Mouse (Mus musculus): Measurements from ENCODE around the gene Pdlim7. TPM values are rescaled to one million over a fixed set of nuclear protein-coding genes. Genes with fewer than 3 reads are reported as not detected.
A peak's percentile ranks its signal among the peaks of the same experiment; 100 is the strongest.

Pdlim7 gene
- polyA plus RNA-seq, 1 experiment from 2014 or later, result 161 TPM

- H3K9ac ChIP-seq (ENCODE audit: low read depth, low read length), result no peak overlapping the region
- peaks cover 22% of the 10 kb centered on the region for H3K4me1 ChIP-seq (ENCODE audit: control insufficient read depth, insufficient read depth, low read depth, low read length)
- no peak overlapping the region for H3K27ac ChIP-seq (ENCODE audit: low read depth, low read length)
- WGBS, result 45% methylated on average over 11 of the region's 11 CpGs
- H3K4me2 ChIP-seq (ENCODE audit: low read length), result no peak overlapping the region
- H3K4me3 ChIP-seq (ENCODE audit: low read length), result no peak overlapping the region
- no peak for ATAC-seq
- no peaks in the 10 kb centered on the region for H3K27me3 ChIP-seq (replicated peaks; ENCODE audit: control insufficient read depth, insufficient read depth, low read length)
- peaks cover 6% of the 10 kb centered on the region; the same call in 1 of the 2 replicates for H3K36me3 ChIP-seq (ENCODE audit: control insufficient read depth, insufficient read depth, low read length)
- H3K9me3 ChIP-seq (ENCODE audit: control insufficient read depth, low read length), result no peaks in the 10 kb centered on the region
Observed at GRCm38 (mm10) chr13:55498906-55499305, 14.6 kb downstream of the Pdlim7 start.

GRCm38 (mm10) chr13:55496661-55497060 is 16.8 kb downstream of the Pdlim7 start:
- 81% methylated on average over 6 of the region's 6 CpGs for WGBS
- H3K27me3 ChIP-seq (replicated peaks; ENCODE audit: control insufficient read depth, insufficient read depth, low read length), result no peaks in the 10 kb centered on the region
- ATAC-seq, result no peak
- no peak overlapping the region for H3K4me2 ChIP-seq (ENCODE audit: low read length)
- H3K4me1 ChIP-seq (ENCODE audit: control insufficient read depth, insufficient read depth, low read depth, low read length), result peaks cover 22% of the 10 kb centered on the region
- no peak overlapping the region for H3K4me3 ChIP-seq (ENCODE audit: low read length)
- H3K27ac ChIP-seq (ENCODE audit: low read depth, low read length), result no peak overlapping the region
- no peaks in the 10 kb centered on the region for H3K9me3 ChIP-seq (ENCODE audit: control insufficient read depth, low read length)
- no peak overlapping the region for H3K9ac ChIP-seq (ENCODE audit: low read depth, low read length)
- no peaks in the 10 kb centered on the region for H3K36me3 ChIP-seq (ENCODE audit: control insufficient read depth, insufficient read depth, low read length)

- Histone ChIP-seq H3K9me3 (ENCODE audit: control insufficient read depth, low read length) (no peaks in the 10 kb centered on the region), H3K9ac (ENCODE audit: low read depth, low read length) (peak overlapping the region; percentile 41), H3K36me3 (ENCODE audit: control insufficient read depth, insufficient read depth, low read length) (no peaks in the 10 kb centered on the region), H3K27ac (ENCODE audit: low read depth, low read length) (peak overlapping the region; percentile 36; the same call in 1 of the 2 replicates), H3K4me3 (ENCODE audit: low read length) (no peak overlapping the region), H3K4me2 (ENCODE audit: low read length) (no peak overlapping the region), H3K4me1 (ENCODE audit: control insufficient read depth, insufficient read depth, low read depth, low read length) (peaks cover 22% of the 10 kb centered on the region), H3K27me3 (replicated peaks; ENCODE audit: control insufficient read depth, insufficient read depth, low read length) (no peaks in the 10 kb centered on the region)
- WGBS, result 14% methylated on average over 4 of the region's 4 CpGs
- no peak for ATAC-seq
Observed at GRCm38 (mm10) chr13:55495702-55496101, 17.8 kb downstream of the Pdlim7 start.

- no peaks in the 10 kb centered on the region for H3K36me3 ChIP-seq (ENCODE audit: control insufficient read depth, insufficient read depth, low read length)
- peak overlapping the region; percentile 31; the same call in 1 of the 2 replicates for H3K27ac ChIP-seq (ENCODE audit: low read depth, low read length)
- H3K9me3 ChIP-seq (ENCODE audit: control insufficient read depth, low read length), result no peaks in the 10 kb centered on the region
- WGBS, result 15% methylated on average over 18 of the region's 18 CpGs
- H3K4me3 ChIP-seq (ENCODE audit: low read length), result no peak overlapping the region
- ATAC-seq, result peak; percentile 54
- H3K4me2 ChIP-seq (ENCODE audit: low read length), result no peak overlapping the region; the same call in 1 of the 2 replicates
- no peak overlapping the region; the same call in 1 of the 2 replicates for H3K9ac ChIP-seq (ENCODE audit: low read depth, low read length)
- H3K4me1 ChIP-seq (ENCODE audit: control insufficient read depth, insufficient read depth, low read depth, low read length), result peaks cover 22% of the 10 kb centered on the region
- no peaks in the 10 kb centered on the region for H3K27me3 ChIP-seq (replicated peaks; ENCODE audit: control insufficient read depth, insufficient read depth, low read length)
Observed at GRCm38 (mm10) chr13:55494883-55495621, 18.4 kb downstream of the Pdlim7 start.

GRCm38 (mm10) chr13:55494257-55494656 is 19.2 kb downstream of the Pdlim7 start:
- no peak overlapping the region for H3K27ac ChIP-seq (ENCODE audit: low read depth, low read length)
- H3K4me2 ChIP-seq (ENCODE audit: low read length), result no peak overlapping the region
- peaks cover 22% of the 10 kb centered on the region for H3K4me1 ChIP-seq (ENCODE audit: control insufficient read depth, insufficient read depth, low read depth, low read length)
- no peaks in the 10 kb centered on the region for H3K9me3 ChIP-seq (ENCODE audit: control insufficient read depth, low read length)
- H3K9ac ChIP-seq (ENCODE audit: low read depth, low read length), result peak overlapping the region; percentile 13; the same call in 1 of the 2 replicates
- no peak overlapping the region for H3K4me3 ChIP-seq (ENCODE audit: low read length)
- WGBS, result 24% methylated on average over 2 of the region's 2 CpGs
- no peaks in the 10 kb centered on the region for H3K27me3 ChIP-seq (replicated peaks; ENCODE audit: control insufficient read depth, insufficient read depth, low read length)
- ATAC-seq, result 0 out of 2 replicates have a peak, but pooled peaks have one; percentile 21
- H3K36me3 ChIP-seq (ENCODE audit: control insufficient read depth, insufficient read depth, low read length), result no peaks in the 10 kb centered on the region

GRCm38 (mm10) chr13:55487578-55488498 is 25.6 kb downstream of the Pdlim7 start, which contains the start of gene Dbn1:
Gene Dbn1, minus strand, starts transcription at chr13:55488111.
- peak within 1 kb of the TSS; percentile 99 for H3K4me3 ChIP-seq (ENCODE audit: low read length)
- peaks cover 39% of the 10 kb centered on the region for H3K4me1 ChIP-seq (ENCODE audit: control insufficient read depth, insufficient read depth, low read depth, low read length)
- ATAC-seq, result peak; percentile 77
- H3K4me2 ChIP-seq (ENCODE audit: low read length), result peak within 1 kb of the TSS; percentile 99
- no peaks in the 10 kb centered on the region for H3K36me3 ChIP-seq (ENCODE audit: control insufficient read depth, insufficient read depth, low read length)
- peak within 1 kb of the TSS; percentile 99 for H3K27ac ChIP-seq (ENCODE audit: low read depth, low read length)
- no peaks in the 10 kb centered on the region for H3K9me3 ChIP-seq (ENCODE audit: control insufficient read depth, low read length)
- peak within 1 kb of the TSS; percentile 100 for H3K9ac ChIP-seq (ENCODE audit: low read depth, low read length)
- H3K27me3 ChIP-seq (replicated peaks; ENCODE audit: control insufficient read depth, insufficient read depth, low read length), result no peaks in the 10 kb centered on the region
- WGBS, result under 1% methylated on average over 32 of the region's 83 CpGs

GRCm38 (mm10) chr13:55486916-55487577 is 26.4 kb downstream of the Pdlim7 start:
- Histone ChIP-seq H3K9ac (ENCODE audit: low read depth, low read length) (peak overlapping the region; percentile 100), H3K4me2 (ENCODE audit: low read length) (peak overlapping the region; percentile 99), H3K4me1 (ENCODE audit: control insufficient read depth, insufficient read depth, low read depth, low read length) (peaks cover 46% of the 10 kb centered on the region), H3K9me3 (ENCODE audit: control insufficient read depth, low read length) (no peaks in the 10 kb centered on the region), H3K27me3 (replicated peaks; ENCODE audit: control insufficient read depth, insufficient read depth, low read length) (no peaks in the 10 kb centered on the region), H3K36me3 (ENCODE audit: control insufficient read depth, insufficient read depth, low read length) (peaks cover 5% of the 10 kb centered on the region), H3K27ac (ENCODE audit: low read depth, low read length) (peak overlapping the region; percentile 99), H3K4me3 (ENCODE audit: low read length) (peak overlapping the region; percentile 99)
- peak; percentile 55 for ATAC-seq
- WGBS, result under 1% methylated on average over 28 of the region's 29 CpGs

GRCm38 (mm10) chr13:55486029-55486794 is 27.3 kb downstream of the Pdlim7 start:
- peak overlapping the region; percentile 99 for H3K4me2 ChIP-seq (ENCODE audit: low read length)
- 15% methylated on average over 14 of the region's 14 CpGs for WGBS
- H3K36me3 ChIP-seq (ENCODE audit: control insufficient read depth, insufficient read depth, low read length), result peaks cover 13% of the 10 kb centered on the region
- H3K4me1 ChIP-seq (ENCODE audit: control insufficient read depth, insufficient read depth, low read depth, low read length), result peaks cover 46% of the 10 kb centered on the region
- no peaks in the 10 kb centered on the region for H3K27me3 ChIP-seq (replicated peaks; ENCODE audit: control insufficient read depth, insufficient read depth, low read length)
- no peak for ATAC-seq
- no peaks in the 10 kb centered on the region for H3K9me3 ChIP-seq (ENCODE audit: control insufficient read depth, low read length)
- H3K4me3 ChIP-seq (ENCODE audit: low read length), result peak overlapping the region; percentile 99
- peak overlapping the region; percentile 99 for H3K27ac ChIP-seq (ENCODE audit: low read depth, low read length)
- peak overlapping the region; percentile 100 for H3K9ac ChIP-seq (ENCODE audit: low read depth, low read length)

All from hindbrain, embryonic 16.5 days (tissue).